In genomic region chr11:96772413-96772812, GRCm38 (mm10) we compare ENCODE assay signal across 26 mouse cellular contexts.
"Had no signal": no experiment of that assay in that cellular context is flagged by ENCODE, and none has a peak within 500 bp of the region (broad histone marks: within the 10 kb centered on the region; RNA-seq: fewer than 3 reads in every experiment).

No protein-coding gene starts in this region.

- H3K9ac ChIP-seq: heart, embryonic 13.5 days; heart, embryonic 15.5 days; hindbrain, embryonic 13.5 days; hindbrain, embryonic 15.5 days; intestine, embryonic 15.5 days; kidney, embryonic 15.5 days; limb, embryonic 13.5 days; limb, embryonic 15.5 days; liver, embryonic 12.5 days; liver, embryonic 14.5 days had no signal

- ATAC-seq: inflammation-experienced regulatory T-cells, adult 6 months; intestine, embryonic 15.5 days; liver, embryonic 12.5 days had no signal

- H3K4me2 ChIP-seq: heart, embryonic 11.5 days; heart, embryonic 13.5 days; heart, embryonic 15.5 days; hindbrain, embryonic 13.5 days; hindbrain, embryonic 15.5 days; intestine, embryonic 15.5 days; kidney, embryonic 15.5 days; limb, embryonic 13.5 days; limb, embryonic 15.5 days; liver, embryonic 12.5 days had no signal

- H3K9me3 ChIP-seq: heart, embryonic 13.5 days; heart, embryonic 15.5 days; hindbrain, embryonic 13.5 days; hindbrain, embryonic 15.5 days; intestine, embryonic 15.5 days; kidney, embryonic 15.5 days; limb, embryonic 13.5 days; limb, embryonic 15.5 days; liver, embryonic 12.5 days had no signal

- DNase-seq: gastrocnemius, postnatal 14 days; gastrocnemius, postnatal 36 days; heart, adult 11 months; heart, adult 2 months; heart, postnatal 14 days; heart, postnatal 36 days; kidney, adult 11 months; kidney, adult 2 months; kidney, adult 9 months; kidney, postnatal 25 days; kidney, postnatal 4 days; left cerebral cortex, postnatal 4 days had no signal

- H3K4me3 ChIP-seq: heart, adult 2 months; heart, embryonic 13.5 days; heart, embryonic 15.5 days; hindbrain, embryonic 13.5 days; hindbrain, embryonic 15.5 days; intestine, embryonic 15.5 days; kidney, embryonic 15.5 days; layer of hippocampus, adult 2 months; limb, embryonic 13.5 days; limb, embryonic 15.5 days; liver, embryonic 12.5 days had no signal

- H3K27ac ChIP-seq: heart, adult 2 months; heart, embryonic 13.5 days; heart, embryonic 15.5 days; hindbrain, embryonic 13.5 days; hindbrain, embryonic 15.5 days; intestine, embryonic 15.5 days; kidney, embryonic 15.5 days; kidney, postnatal 0 days; layer of hippocampus, adult 2 months; limb, embryonic 13.5 days; limb, embryonic 15.5 days; liver, embryonic 12.5 days; liver, embryonic 14.5 days had no signal

- H3K27me3 ChIP-seq: heart, embryonic 13.5 days; heart, embryonic 15.5 days; hindbrain, embryonic 13.5 days; hindbrain, embryonic 15.5 days; intestine, embryonic 15.5 days; kidney, embryonic 15.5 days; limb, embryonic 13.5 days; limb, embryonic 15.5 days; liver, embryonic 12.5 days had no signal
